Mouse (Mus musculus): ENCODE measurements around the gene Ecm1.

- TF ChIP-seq CTCF (IDR thresholded peaks at IDR 0.05; ENCODE audit: borderline replicate concordance, control insufficient read depth, extremely low read depth, insufficient read depth, low read length, poor library complexity) (no peak), POLR2A (IDR thresholded peaks at IDR 0.05; ENCODE audit: control insufficient read depth, extremely low read depth, insufficient read depth, low read length, poor library complexity) (no peak)
These were observed 29.4 kb downstream of the Ecm1 start for GRCm38 (mm10) chr3:95709967-95710366.

All from thymus, adult 2 months (tissue).